Mouse (Mus musculus): ENCODE results near the gene Psmd12. TPM values are rescaled to one million over a fixed set of nuclear protein-coding genes. Genes with fewer than 3 reads are reported as not detected.

The Psmd12 gene
- polyA plus RNA-seq, 2 experiments: 70.9 to 156 TPM

- 67% methylated on average over 3 of the region's 3 CpGs for WGBS
- no peak overlapping the region for H3K4me3 ChIP-seq (replicated peaks; ENCODE audit: low read length)
- DNase-seq (ENCODE audit: low spot score): no peak
These were observed 38.2 kb upstream of the Psmd12 start for GRCm38 (mm10) chr11:107441050-107441449.

GRCm38 (mm10) chr11:107443121-107444095 lies 35.9 kb upstream of the Psmd12 start:
- Histone ChIP-seq H3K27me3 (ENCODE audit: control insufficient read depth, insufficient read depth, low read length) (no peaks in the 10 kb centered on the region), H3K4me3 (replicated peaks; ENCODE audit: low read length) (no peak overlapping the region), H3K4me2 (replicated peaks; ENCODE audit: low read depth, low read length, severe bottlenecking) (no peak overlapping the region), H3K36me3 (ENCODE audit: control insufficient read depth, insufficient read depth, low read length) (no peaks in the 10 kb centered on the region), H3K9me3 (ENCODE audit: control insufficient read depth, low read length) (no peaks in the 10 kb centered on the region), H3K4me1 (ENCODE audit: control insufficient read depth, insufficient read depth, low read length) (no peaks in the 10 kb centered on the region), H3K27ac (replicated peaks; ENCODE audit: low read depth, low read length) (no peak overlapping the region), H3K9ac (ENCODE audit: low read depth, low read length, severe bottlenecking) (no peak overlapping the region)
- TF ChIP-seq POLR2A (IDR thresholded peaks at IDR 0.05; ENCODE audit: borderline replicate concordance, extremely low read depth, insufficient read depth, insufficient read length): no peak
- ATAC-seq (ENCODE audit: low FRiP score, low read depth) (no peak), DNase-seq (ENCODE audit: low spot score) (no peak)
- 82% methylated on average over 11 of the region's 12 CpGs for WGBS

More at GRCm38 (mm10) chr11:107441050-107441449, 38.2 kb upstream of the Psmd12 start:
- no peak for ATAC-seq (ENCODE audit: low FRiP score, low read depth)
- Histone ChIP-seq H3K9me3 (ENCODE audit: control insufficient read depth, low read length) (no peaks in the 10 kb centered on the region), H3K27ac (replicated peaks; ENCODE audit: low read depth, low read length) (no peak overlapping the region), H3K36me3 (ENCODE audit: control insufficient read depth, insufficient read depth, low read length) (no peaks in the 10 kb centered on the region), H3K27me3 (ENCODE audit: control insufficient read depth, insufficient read depth, low read length) (no peaks in the 10 kb centered on the region), H3K4me2 (replicated peaks; ENCODE audit: low read depth, low read length, severe bottlenecking) (no peak overlapping the region), H3K9ac (ENCODE audit: low read depth, low read length, severe bottlenecking) (no peak overlapping the region), H3K4me1 (ENCODE audit: control insufficient read depth, insufficient read depth, low read length) (peaks cover 7% of the 10 kb centered on the region)
- no peak for TF ChIP-seq POLR2A (IDR thresholded peaks at IDR 0.05; ENCODE audit: borderline replicate concordance, extremely low read depth, insufficient read depth, insufficient read length)

GRCm38 (mm10) chr11:107445683-107446082 lies 33.6 kb upstream of the Psmd12 start:
- 89% methylated on average over 3 of the region's 3 CpGs for WGBS
- no peak for ATAC-seq (ENCODE audit: low FRiP score, low read depth)
- TF ChIP-seq POLR2A (IDR thresholded peaks at IDR 0.05; ENCODE audit: borderline replicate concordance, extremely low read depth, insufficient read depth, insufficient read length): no peak

DNA sequence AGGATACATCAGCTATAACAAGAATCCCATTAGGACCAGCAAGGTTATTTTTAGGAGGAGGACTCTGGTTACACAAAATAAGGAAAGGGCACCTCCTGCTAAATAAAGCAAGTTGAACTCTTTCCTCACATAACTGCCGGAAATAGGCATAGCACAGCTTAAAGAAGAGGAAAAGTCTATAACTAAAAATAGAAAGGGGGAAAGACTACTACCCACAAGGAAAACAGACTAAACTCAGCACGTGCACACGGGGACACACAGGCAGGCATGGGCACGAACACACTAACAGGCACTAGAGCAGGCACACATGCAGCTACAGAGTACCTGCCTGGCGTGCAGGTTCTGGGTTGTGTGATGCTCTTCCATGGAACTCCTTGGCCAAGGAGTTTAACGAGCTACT lies 32.6 kb upstream of the Psmd12 start:
- 75% methylated on average over 6 of the region's 6 CpGs for WGBS
- Histone ChIP-seq H3K9ac (ENCODE audit: low read depth, low read length, severe bottlenecking) (no peak overlapping the region), H3K4me3 (replicated peaks; ENCODE audit: low read length) (no peak overlapping the region), H3K9me3 (ENCODE audit: control insufficient read depth, low read length) (no peaks in the 10 kb centered on the region), H3K36me3 (ENCODE audit: control insufficient read depth, insufficient read depth, low read length) (no peaks in the 10 kb centered on the region), H3K4me2 (replicated peaks; ENCODE audit: low read depth, low read length, severe bottlenecking) (no peak overlapping the region), H3K27ac (replicated peaks; ENCODE audit: low read depth, low read length) (no peak overlapping the region), H3K4me1 (ENCODE audit: control insufficient read depth, insufficient read depth, low read length) (no peaks in the 10 kb centered on the region), H3K27me3 (ENCODE audit: control insufficient read depth, insufficient read depth, low read length) (no peaks in the 10 kb centered on the region)
- DNase-seq (ENCODE audit: low spot score) (no peak), ATAC-seq (ENCODE audit: low FRiP score, low read depth) (no peak)
- TF ChIP-seq POLR2A (IDR thresholded peaks at IDR 0.05; ENCODE audit: borderline replicate concordance, extremely low read depth, insufficient read depth, insufficient read length): no peak

More at GRCm38 (mm10) chr11:107445683-107446082, 33.6 kb upstream of the Psmd12 start:
- no peaks in the 10 kb centered on the region for H3K36me3 ChIP-seq (ENCODE audit: control insufficient read depth, insufficient read depth, low read length)
- no peak overlapping the region for H3K4me3 ChIP-seq (replicated peaks; ENCODE audit: low read length)
- H3K9ac ChIP-seq (ENCODE audit: low read depth, low read length, severe bottlenecking): no peak overlapping the region
- no peaks in the 10 kb centered on the region for H3K27me3 ChIP-seq (ENCODE audit: control insufficient read depth, insufficient read depth, low read length)
- no peak overlapping the region for H3K4me2 ChIP-seq (replicated peaks; ENCODE audit: low read depth, low read length, severe bottlenecking)
- no peaks in the 10 kb centered on the region for H3K9me3 ChIP-seq (ENCODE audit: control insufficient read depth, low read length)
- DNase-seq (ENCODE audit: low spot score): no peak
- H3K27ac ChIP-seq (replicated peaks; ENCODE audit: low read depth, low read length): no peak overlapping the region
- no peaks in the 10 kb centered on the region for H3K4me1 ChIP-seq (ENCODE audit: control insufficient read depth, insufficient read depth, low read length)

GRCm38 (mm10) chr11:107447349-107447748 lies 31.9 kb upstream of the Psmd12 start:
- H3K4me1 ChIP-seq (ENCODE audit: control insufficient read depth, insufficient read depth, low read length): no peaks in the 10 kb centered on the region
- no peaks in the 10 kb centered on the region for H3K27me3 ChIP-seq (ENCODE audit: control insufficient read depth, insufficient read depth, low read length)
- H3K27ac ChIP-seq (replicated peaks; ENCODE audit: low read depth, low read length): no peak overlapping the region
- no peak overlapping the region for H3K9ac ChIP-seq (ENCODE audit: low read depth, low read length, severe bottlenecking)
- H3K9me3 ChIP-seq (ENCODE audit: control insufficient read depth, low read length): no peaks in the 10 kb centered on the region
- DNase-seq (ENCODE audit: low spot score) (no peak), ATAC-seq (ENCODE audit: low FRiP score, low read depth) (no peak; the same call in 1 of the 2 replicates)
- TF ChIP-seq POLR2A (IDR thresholded peaks at IDR 0.05; ENCODE audit: borderline replicate concordance, extremely low read depth, insufficient read depth, insufficient read length): no peak
- no peaks in the 10 kb centered on the region for H3K36me3 ChIP-seq (ENCODE audit: control insufficient read depth, insufficient read depth, low read length)
- H3K4me2 ChIP-seq (replicated peaks; ENCODE audit: low read depth, low read length, severe bottlenecking): no peak overlapping the region
- WGBS: 56% methylated on average over 5 of the region's 5 CpGs
- H3K4me3 ChIP-seq (replicated peaks; ENCODE audit: low read length): no peak overlapping the region

Measured in limb, embryonic 14.5 days (tissue).